Mouse (Mus musculus): ENCODE measurements around the gene Max.

The Max gene

DNA sequence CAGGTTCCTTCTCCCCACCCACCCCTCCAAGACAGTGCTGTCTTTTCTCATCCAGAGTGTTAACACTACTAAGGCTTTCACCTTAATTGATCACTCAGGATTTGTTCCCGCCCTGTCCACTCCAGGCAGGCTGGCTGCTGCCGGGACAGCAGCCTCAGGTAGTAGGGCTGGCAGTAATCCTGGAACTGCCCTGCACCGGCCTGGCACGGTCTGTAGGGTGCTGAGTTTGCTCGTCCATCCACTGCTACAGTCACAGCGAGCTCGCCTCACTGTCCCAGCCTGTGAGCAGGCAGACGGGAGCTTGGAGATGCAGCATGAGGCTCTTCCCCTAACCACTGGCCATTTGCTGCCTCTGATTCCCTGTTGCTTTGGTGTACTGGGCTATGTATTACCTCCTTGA, 41.0 kb downstream of the Max start:
- WGBS = 94% methylated on average over 8 of the region's 8 CpGs

DNA sequence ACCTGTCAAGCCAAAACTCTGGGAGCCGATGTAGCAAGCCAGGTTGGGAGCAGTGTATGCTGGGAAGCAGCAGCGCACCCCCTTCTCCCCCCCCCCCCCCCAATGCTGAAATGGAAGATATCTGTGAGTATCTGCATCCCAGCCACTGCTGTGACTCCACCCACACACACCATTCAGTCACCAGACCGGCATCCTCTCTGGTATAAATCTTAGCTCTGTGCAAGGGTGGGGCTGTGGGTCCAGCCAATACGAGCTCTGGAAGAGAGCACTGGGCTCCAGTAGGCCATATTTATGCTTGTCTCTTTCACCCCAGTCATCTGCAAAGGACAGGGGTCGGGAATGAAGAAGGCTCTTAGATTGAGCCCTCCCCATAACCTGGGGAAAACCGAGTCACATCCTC, 41.6 kb downstream of the Max start:
- 79% methylated on average over 6 of the region's 6 CpGs for WGBS

DNA sequence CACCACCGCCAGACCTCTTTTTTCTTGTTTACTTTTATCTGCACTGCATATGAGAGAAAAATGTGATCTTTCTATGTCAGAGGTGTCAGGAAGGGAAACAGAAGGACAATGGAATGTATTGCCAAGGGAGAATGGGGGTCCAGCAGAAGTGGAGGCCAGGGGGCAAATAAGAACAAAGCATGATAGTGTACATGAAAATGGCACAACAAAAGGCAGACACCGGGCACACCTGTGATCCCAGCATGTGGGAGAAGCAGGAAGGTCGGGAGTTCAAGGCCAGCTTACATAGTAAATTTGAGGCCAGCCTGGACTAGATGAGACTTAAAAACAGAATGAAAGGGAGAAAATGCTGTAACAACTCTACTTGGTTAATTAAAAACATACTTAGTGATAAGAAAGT, 43.1 kb downstream of the Max start:
- WGBS = 82% methylated on average over 3 of the region's 3 CpGs

DNA sequence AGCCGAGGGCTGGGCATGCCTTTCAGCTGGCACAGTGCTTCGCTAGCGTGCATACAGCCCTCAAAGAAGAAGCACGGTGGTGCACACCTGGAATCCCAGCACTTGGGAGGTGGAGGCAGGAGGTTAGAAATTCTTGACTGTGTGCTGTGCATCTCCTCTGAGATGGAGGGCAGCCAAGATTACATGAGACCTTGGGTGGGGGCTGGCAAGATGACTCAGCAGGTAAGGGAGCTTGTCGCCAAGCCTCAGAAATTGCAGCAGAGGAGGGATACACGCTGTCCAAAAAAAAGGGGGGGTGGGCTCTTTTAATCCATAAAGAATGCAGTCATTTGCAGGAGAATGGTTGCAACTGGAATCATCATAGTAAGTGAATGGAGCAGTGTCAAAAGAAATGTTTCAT, 43.9 kb downstream of the Max start:
- 69% methylated on average over 6 of the region's 6 CpGs for WGBS

DNA sequence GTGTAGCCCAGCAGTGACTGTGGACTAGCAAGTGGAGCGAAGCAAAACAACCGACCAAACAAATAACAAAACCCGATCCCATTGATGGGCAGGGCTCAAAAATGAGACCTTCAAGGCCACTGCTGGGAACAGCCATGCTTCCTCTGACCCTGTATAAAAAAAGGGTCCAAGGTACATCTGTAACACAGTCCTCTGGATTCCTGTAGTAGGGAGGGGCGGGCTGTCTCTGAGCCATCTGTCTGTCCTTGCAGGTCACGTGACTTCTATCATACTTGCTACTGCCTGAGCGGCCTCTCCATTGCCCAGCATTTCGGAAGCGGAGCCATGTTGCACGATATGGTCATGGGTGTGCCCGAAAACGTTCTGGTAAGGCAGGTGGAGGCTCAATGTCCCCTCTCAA, 45.8 kb downstream of the Max start:
- WGBS = 89% methylated on average over 11 of the region's 11 CpGs

DNA sequence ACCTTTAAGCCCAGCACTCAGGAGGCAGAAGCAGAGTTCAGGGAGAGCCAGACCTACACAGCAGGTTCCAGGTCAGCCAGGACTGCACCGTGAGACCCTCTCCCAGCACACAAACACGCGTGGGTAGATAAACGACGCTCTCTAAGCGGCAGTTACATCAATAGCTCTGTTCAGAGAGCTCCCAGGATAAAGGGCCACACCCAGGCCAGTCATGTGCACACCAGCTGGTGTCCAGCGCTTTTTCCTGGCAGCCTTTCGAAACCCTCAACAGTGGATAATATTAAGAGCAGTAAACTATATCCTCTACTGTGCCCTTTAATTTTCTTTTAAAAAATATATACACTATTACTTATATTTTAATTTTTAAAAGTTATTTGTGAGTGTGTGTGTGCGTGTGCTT, 49.8 kb downstream of the Max start:
- 86% methylated on average over 9 of the region's 9 CpGs for WGBS

DNA sequence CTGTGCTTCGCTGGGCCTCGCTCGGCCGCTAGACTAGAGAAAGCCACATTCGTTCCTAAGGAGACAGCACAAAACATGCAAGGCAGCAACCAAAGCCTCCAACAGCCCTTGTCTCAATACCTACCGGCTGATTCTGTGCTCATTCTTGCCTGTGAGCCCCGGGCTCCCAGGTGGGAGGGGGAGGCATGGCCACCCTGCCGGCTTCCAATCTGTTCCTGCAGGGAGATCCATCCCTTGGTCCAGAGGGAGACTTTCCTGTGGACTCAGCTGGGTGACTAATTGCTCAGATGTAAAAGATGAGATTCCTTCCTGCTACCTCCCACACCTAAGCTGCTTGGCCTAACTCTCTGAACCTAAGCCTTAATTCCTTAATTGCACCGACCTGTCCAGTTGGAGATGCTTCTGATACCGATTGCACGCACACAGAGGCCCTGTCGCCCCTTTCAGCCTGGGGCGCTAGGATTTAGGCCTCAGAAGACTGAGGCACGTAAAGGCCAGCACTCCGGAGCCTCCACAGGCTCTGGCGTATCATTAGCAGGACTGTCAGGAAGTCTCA, 50.8 kb downstream of the Max start:
- WGBS = 76% methylated on average over 16 of the region's 16 CpGs

DNA sequence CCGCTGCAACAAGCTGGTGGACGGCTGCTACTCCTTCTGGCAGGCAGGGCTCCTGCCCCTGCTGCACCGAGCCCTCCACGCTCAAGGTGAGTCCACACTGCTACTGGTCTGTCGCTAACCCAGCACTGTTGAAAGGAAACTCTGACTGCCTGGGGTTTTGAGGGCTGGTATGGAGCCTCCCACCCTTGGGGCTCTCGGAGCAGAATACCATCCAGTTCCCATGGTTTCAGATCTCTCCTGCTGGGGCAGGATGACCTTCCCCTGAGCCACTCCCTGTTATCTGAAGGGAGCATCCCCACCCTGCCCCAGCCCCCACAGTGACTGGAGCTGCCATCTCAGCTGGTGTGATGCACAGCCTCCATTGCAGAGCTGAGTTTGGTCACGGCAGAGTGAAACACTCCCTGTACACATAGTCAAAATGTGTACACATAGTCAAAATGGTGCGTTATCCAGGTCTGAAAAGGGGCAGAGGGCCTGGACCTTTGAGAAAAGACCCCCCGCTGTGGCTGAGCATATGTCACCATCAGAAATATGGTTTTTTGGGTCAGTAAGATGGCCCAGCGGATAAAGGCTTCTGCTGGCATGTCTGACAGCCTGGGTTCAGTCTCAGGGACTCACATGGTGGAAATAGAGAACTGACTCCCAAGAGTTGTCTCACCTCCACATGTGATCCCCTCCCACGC, 51.6 kb downstream of the Max start:
- WGBS = 89% methylated on average over 11 of the region's 11 CpGs

DNA sequence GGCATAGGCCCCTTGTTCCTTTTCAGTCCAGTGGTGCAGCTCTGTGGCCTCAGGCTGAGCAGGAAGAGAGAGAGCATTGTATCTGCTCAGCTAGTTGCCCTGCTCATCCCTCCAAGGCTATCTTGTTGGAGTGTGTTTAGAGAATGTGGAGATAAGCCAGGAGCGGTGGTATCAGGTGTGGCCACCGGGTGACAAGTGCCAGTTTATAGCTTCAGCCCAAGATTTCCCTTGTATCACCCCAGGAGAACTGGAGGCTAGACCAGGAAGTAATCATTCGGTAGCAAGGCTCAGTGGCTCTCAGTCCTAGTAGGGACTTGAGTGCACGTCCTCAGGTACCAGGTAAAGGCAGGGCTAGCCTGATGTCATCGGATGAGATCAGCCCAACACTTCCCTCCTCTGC, 52.8 kb downstream of the Max start:
- 91% methylated on average over 5 of the region's 5 CpGs for WGBS

DNA sequence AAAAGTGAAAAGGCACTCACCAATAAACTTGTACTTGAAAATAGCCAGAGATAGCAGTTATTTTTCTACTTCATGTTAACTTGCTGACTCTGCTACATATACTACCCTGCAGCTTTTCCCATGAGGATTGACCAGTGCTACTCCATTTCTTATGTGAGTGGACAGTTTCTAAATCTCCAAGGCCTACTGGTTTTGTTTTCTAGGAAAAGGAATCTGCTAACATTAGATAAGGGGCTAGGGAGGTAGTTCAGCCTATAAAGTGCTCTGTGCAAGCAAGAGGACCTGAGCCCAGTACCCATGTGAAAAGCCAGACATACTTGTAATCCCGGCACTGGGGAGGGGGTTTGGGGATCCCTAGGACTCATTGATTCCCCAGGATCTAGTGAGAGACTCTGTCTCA, 55.7 kb downstream of the Max start:
- 78% methylated on average over 1 of the region's 1 CpGs for WGBS

DNA sequence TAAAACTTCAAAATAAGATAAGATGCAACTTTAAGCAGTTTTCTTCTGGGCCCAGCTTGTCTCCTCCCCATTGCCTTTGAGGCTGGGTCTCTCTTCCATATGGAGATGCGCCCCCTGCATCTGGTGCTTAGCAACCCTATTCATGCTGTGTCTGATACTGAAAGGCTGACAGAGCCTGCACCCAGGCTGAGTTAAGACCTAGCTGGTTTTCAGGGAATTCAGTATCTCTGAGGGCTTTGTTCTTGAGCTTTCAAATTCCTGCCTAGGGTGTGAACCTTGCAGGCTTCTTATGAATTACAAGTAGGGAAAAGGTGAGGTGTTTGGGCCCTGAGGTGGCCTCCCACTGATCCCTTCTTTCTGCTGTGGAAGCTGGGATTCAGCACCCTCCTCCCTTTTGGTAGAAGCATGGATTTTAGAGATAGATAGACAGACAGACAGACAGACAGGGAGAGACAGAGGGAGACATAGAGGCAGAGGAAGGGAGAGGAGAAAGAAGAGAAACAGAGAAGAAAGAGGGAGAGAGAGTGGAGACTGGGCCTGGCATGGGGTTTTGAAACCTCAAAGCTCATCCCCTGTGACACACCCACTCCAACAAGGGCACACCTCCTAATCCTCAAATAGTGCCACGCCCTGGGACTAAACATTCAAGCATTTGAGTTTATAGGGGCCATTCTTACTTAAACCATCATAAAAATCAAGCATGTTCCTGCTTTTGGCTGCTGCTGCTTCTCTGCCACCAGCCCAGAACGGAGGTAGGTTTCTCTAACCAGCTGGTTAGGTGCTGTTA, 60.3 kb downstream of the Max start:
- 94% methylated on average over 3 of the region's 3 CpGs for WGBS

DNA sequence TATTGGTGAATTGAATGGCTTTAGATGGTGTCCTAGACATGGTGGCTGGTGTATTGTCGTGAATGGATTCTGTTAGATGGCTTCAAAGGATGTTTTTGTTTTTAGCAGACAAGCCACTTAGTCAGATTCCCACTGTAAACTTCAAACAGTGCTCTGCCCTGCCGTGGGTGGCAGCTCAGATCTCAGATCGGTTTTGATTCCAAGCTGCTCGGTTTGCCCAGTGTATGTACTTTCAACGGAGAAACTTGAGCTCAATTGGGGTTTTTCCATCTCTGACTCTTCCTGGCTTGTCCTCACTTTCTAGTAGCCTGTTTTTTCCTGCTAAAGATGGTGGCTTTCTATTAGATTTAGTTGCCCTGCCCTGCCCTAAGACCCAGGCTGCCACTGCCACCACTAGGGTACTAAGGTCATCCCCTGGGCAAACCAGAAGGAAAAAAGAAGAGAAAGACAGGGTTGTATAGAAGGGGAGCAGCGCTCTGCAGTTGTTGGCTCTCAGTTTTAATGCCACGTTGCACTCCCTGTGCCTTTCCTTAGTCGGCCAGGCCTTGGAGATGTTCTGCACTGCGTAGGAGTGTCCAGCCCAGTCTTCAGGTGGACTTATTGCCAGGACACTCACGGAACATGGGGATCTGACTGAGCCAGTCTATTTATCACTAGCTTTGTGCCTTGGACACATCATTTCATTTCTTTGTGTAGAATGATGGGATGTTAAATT, 62.6 kb downstream of the Max start:
- 78% methylated on average over 10 of the region's 10 CpGs for WGBS

DNA sequence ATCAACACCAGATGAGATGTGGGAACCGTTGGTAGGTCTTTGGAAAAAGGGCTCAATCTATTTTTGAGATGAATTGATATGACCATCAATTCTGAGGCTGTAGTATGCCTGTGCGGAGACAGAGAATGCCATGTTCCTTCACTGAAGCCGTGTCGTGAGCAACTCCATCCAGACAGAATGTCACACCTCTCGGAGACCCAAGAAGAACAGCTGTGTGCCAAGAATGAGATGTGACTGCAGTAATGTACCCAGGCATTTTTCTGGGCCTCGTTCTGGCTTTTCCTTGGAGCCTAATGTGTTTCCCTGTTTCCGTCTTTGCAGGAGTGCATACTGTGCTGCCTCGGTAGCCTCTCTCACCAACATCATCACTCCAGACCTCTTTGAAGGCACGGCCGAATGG, 65.0 kb downstream of the Max start:
- WGBS = 71% methylated on average over 10 of the region's 10 CpGs

DNA sequence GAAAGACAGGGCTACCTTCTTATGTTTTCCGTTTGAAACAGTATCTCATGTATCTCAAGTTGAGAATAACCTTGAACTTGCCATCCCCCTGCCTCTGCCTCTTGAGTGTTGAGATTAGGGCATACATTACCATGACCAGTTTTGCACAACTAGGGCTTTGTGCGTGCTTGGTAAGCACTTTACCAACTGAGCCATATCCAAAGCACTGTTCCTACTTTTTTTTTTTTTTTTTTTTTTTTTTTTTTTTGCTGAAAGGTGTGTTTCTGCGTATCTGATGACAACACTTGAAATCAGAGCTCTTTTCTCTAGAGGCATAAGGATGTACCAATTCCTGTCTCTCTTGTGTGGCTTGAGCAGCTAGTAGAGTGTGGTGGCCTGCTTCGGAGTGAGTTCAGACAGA, 65.4 kb downstream of the Max start:
- WGBS = 92% methylated on average over 4 of the region's 4 CpGs

DNA sequence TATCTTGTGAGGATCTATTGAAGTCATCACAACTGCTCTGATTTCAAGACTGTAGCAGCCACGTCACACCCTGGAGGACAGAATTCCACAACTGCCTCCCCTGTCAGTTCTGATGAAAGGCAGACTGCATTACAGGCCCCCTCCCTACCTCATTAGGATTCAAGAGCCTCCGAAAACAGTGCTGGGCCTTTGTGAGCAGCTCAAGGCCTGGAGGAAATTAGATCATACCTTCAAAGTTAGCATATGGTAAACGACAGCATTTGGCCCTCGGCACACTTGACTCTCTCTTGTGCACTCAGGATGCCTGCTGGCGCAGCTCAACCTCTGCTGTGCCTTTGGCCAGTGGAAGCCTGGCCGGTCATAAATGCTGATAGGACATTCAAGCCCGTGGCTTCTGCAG, 66.2 kb downstream of the Max start:
- WGBS = 43% methylated on average over 7 of the region's 7 CpGs

DNA sequence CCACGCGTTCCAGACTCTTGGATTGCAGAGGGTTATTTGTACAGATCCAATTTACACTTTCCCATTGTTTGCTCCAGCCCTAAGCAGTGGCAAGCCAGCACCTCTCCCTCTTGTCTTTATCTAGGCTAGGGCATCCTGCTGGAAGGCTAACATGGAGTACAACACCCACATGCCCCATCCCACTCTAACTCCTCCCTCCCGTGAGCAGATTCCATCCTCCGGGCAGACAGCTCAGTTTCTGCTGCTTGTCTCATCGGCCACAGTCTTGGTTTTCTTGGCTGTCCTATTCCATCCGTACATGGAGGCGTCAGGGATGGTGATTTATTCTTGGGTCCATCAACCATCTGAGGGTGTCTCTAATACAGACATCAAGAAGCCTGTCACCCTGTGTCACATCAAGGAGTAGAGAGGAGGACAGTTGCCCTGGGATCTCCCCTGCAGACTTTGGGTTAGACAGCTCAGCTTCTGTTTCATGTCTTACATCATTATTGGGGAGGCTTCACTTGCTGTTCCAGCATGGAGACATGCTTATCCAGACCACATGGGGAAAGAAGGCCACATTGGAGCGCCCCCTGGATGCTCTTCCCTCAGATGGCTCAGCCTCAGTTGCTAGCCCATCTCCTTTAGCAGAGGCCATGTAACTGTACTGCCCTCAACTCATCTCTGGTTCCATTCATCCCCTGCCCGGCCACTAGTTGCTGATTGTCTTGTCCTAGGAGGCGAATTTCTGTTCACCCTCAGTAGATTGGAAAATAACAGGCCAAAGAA, 67.0 kb downstream of the Max start:
- WGBS = 74% methylated on average over 10 of the region's 10 CpGs

DNA sequence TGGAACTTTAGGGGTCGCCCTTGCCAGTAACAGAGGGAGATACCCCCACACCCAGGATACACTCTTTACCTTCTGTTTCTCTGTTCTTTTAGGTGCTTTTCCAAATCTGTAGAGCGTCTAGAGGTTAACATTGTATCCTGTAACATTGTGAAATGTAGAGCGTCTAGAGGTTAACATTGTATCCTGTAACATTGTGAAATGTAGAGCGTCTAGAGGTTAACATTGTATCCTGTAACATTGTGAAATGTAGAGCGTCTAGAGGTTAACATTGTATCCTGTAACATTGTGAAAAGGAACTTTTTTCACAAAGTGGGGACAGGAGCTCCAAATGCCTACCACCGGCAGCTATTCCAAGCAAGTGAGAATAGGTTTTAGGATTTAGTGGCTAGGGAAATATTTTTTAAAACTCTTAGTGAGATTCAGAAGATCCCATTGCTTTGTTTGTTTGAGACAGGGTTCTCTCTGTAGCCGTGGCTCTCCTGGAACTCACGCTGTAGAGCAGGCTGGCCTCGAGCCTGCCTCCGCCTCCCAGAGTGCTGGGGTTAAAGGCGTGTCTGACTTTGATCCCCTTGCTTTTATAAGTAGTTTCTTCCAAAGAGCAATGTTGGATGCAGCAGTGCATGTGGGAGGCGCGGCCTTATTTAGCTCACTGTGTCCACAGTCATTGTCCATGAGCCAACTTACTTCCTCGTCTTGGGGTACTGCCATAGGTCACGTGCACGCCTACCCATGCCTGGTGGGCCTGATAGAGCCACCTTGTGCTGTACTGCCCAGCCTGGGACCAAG, 68.9 kb downstream of the Max start:
- WGBS = 77% methylated on average over 16 of the region's 16 CpGs

DNA sequence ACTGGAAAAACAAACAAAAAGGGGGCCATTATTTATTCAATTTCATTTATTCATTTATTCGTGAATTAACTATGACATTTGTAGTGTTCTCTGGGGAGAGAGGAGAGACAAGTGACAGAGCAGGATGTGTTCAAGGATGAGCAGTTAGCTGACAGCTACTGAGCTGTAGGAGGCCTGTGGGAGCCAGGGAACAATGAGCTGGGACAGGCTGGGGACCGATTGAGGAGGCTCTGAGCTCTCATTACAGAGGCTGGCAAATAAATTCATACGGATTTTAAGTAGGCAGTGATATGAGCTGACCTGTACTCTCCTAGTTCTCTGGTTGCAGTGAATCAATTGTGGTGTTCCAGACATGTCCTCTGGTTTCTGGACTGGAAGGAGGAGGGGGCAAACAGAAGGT, 70.8 kb downstream of the Max start:
- WGBS = 75% methylated on average over 3 of the region's 3 CpGs

DNA sequence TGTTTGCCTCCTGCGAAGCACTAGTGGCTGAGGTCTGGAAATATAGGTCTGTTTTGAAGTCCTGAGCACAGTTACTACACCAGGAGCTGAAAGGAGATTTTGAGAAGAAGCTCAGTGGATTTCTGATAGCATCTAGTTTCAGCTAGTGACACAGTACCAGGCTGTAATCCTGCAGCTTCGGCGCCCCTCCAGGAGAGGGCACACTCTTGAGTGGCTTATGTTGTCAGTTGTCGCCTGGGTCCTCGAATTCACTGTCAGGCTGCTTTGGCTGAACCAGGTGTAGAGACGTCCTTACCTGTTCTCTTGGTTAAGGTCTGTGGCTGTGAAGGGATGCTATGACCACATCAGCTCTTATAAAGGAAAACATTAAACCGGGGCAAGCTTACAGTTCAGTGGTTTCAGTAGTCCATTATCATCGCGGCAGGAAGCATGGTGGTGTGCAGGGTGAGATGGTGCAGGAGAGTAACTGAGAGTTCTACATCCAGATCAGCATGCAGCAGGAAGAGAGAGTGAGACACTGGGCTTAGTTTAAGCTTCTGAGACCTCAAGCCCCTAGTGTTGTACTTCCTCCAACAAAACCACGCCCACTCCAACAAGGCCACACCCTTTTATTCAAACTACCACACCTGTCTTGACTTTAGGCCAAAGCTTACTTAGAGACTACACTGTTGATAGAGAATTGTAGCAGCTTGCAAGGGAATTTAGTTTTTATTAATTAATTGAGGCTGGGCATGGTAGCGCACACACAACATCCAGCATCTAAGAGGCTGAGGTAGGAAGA, 72.4 kb downstream of the Max start:
- WGBS = 93% methylated on average over 11 of the region's 11 CpGs

DNA sequence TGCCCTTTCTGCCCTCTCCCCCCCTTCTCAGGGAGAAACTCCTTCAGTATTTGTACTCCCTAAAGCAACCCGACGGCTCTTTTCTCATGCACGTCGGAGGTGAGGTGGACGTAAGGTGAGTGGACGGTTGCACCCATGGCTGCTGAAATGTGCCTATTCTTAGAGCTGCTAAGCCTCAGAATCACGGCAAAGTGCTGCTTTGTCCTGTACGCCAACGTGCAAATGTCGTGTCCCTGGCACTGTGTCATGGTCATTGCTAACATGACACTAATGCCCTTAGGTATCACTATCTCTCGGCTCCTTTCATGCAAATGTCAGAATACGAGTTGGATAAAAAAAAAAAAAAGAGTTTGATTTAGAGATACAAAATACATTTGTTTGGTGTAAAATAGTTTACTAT, 74.1 kb downstream of the Max start:
- WGBS = 96% methylated on average over 12 of the region's 12 CpGs

All from cerebral cortex, adult 2 months (tissue).